Mouse (Mus musculus) left cerebral cortex, adult 9 months (tissue): ENCODE data around the gene Fam183b.

Experiments used
- DNase-seq, 2 experiments: peaks; one replicate each; pipeline ENCODE4 v3.0.0; 2022; ENCODE audit warnings: low spot score in 2 of 2

The Fam183b gene

DNA sequence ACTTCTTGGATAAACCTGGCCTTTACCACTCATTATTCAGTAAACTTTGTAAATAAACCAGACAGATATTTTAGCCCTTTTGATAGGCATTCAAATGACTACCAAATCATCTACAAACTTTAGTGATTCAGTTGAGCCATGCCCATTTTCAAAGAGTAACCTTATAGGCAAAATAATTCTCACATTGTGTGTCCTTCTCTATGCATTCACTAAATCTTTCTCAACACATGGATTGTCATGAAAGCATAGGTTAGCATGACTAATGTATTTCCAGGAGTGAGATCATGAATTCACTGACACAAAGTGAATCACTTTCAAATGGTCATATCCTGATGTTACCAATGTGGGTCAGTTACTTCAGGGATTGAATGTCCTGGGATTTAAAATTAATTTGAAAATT, 28.9 kb downstream of the Fam183b start, which contains the start of gene Olfr315:
TSS of gene Olfr315 (plus strand) at position 301 of the 400 bp plus-strand sequence.
- DNase-seq, result no peak

DNA sequence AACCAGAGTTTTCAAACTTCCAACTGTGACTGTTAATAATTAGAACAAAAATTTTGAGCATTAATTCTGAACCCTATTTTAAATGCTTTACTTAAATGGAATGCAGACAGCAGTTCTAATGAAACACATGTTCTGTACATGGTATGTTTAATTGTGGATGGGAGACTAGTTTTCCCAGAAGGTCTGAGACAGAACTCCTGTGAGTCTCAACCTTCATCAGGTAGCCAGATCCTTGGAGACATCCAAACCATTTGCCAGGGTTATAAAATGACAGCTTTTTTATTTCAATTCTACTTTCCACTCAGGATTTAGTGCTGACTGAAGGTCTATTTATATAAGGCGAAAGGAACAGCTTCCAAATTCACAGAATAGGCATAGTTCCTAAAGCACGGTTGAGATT, 49.3 kb downstream of the Fam183b start, which contains the start of gene Olfr316:
TSS of gene Olfr316 (plus strand) at position 301 of the 400 bp plus-strand sequence.
- DNase-seq, result no peak

DNA sequence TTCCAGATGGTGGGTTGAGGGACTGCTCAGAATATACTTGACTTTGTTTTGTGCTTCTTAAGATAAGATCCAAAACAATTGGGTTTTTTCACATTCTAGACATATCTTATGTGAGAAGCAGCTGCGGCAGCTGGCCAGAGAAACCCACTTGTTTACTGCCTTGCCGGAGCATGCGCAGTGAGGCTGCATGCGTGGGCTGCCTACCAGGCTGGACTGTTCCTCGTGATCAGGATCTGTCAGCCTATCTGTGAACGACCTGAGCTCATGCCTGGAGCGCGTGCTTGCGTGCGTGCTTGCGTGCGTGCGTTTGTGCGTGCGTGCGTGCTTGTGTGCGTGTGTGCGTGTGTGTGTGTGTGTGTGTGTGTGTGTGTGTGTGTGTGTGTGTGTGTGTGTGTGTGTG, 50.7 kb downstream of the Fam183b start:
- peak; percentile 32 to 72 for DNase-seq
